Mouse (Mus musculus): ENCODE measurements around the gene Eif2d.

DNA sequence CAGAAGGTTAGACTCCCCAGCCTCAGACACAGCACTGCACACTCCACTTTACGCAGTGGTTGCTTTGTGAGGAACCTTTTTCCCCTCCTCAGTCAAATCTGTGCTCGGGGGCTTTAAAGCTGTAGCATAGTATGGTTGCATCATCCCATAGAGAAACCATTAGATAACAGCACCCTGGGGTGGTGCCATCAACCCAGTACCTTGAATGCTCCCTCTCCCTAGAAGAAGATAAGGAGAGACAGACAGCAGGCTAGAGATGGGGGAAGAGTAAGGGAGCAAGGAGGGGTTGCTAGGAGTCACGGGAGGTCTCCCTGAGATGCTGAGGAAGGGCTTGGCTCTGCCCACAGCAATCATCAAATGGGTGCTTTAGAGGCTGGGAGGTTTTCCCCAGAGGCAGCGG is 48.4 kb downstream of the Eif2d start:
- no peak for TF ChIP-seq POLR2A (IDR thresholded peaks at IDR 0.05; ENCODE audit: borderline replicate concordance, insufficient read depth, low read length)
- no peak for TF ChIP-seq CTCF (IDR thresholded peaks at IDR 0.05; ENCODE audit: borderline replicate concordance, insufficient read depth, low read depth, low read length)
